ENCODE assay signal across 18 mouse cellular contexts in the genomic region with DNA sequence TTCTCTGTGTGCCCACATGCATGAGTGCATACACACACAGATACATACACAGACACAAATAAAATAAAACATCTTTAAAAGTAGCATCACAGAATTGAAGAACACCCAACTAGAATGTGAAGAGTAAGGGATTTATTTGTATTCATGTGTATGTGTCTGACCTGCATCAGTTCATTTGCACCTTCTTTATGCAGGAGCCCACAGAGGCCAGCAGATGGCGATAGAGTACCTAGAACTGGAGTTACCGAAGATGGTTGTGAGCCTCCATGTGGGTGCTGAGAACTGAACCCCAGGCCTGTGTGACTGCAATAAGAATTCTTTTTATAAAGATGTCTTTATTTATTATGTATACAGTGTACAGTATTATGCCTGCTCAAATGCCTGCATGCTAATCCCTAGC. TPM values are rescaled to one million over a fixed set of nuclear protein-coding genes. Genes with fewer than 3 reads are reported as not detected.
A peak's percentile ranks its signal among the peaks of the same experiment; 100 is the strongest.
DNase-seq lines count a peak whose midpoint lies in the region; ATAC-seq and TF ChIP-seq lines count a peak whose summit lies in the region.
"Had no signal": no experiment of that assay in that cellular context is flagged by ENCODE, and none has a peak within 500 bp of the region (broad histone marks: within the 10 kb centered on the region; RNA-seq: fewer than 3 reads in every experiment).

No protein-coding gene starts in this region.

- H3K27ac ChIP-seq in liver, postnatal 0 days (ENCODE audit: low read depth) = no peak overlapping the region
- no peak overlapping the region for H3K27ac ChIP-seq in hindbrain, embryonic 11.5 days (ENCODE audit: low read depth, low read length)
- H3K27ac ChIP-seq: forebrain, embryonic 10.5 days; kidney, postnatal 0 days; liver, embryonic 13.5 days; midbrain, embryonic 12.5 days had no signal

- H3K4me2 ChIP-seq in liver, postnatal 0 days (ENCODE audit: low read depth, low read length) = no peak overlapping the region
- no peak overlapping the region for H3K4me2 ChIP-seq in hindbrain, embryonic 11.5 days (replicated peaks; ENCODE audit: low read depth, low read length)
- H3K4me2 ChIP-seq: heart, embryonic 12.5 days; liver, embryonic 13.5 days; midbrain, embryonic 12.5 days had no signal

- no peaks in the 10 kb centered on the region for H3K27me3 ChIP-seq in liver, postnatal 0 days (ENCODE audit: insufficient read depth, low read length)
- H3K27me3 ChIP-seq in hindbrain, embryonic 11.5 days (ENCODE audit: control insufficient read depth, insufficient read depth, low read length) = no peaks in the 10 kb centered on the region
- H3K27me3 ChIP-seq: heart, embryonic 12.5 days; liver, embryonic 13.5 days; midbrain, embryonic 12.5 days had no signal

- TF ChIP-seq CTCF in liver, postnatal 0 days (IDR thresholded peaks at IDR 0.05; ENCODE audit: low read depth) = peak; percentile 40

- H3K4me1 ChIP-seq in liver, postnatal 0 days (ENCODE audit: insufficient read depth) = no peaks in the 10 kb centered on the region
- no peaks in the 10 kb centered on the region for H3K4me1 ChIP-seq in hindbrain, embryonic 11.5 days (replicated peaks; ENCODE audit: control insufficient read depth, insufficient read depth, low read length)
- H3K4me1 ChIP-seq: forebrain, embryonic 10.5 days; heart, embryonic 12.5 days; liver, embryonic 13.5 days; midbrain, embryonic 12.5 days had no signal

- H3K4me3 ChIP-seq in liver, postnatal 0 days (ENCODE audit: low read depth, low read length) = no peak overlapping the region
- no peak overlapping the region for H3K4me3 ChIP-seq in hindbrain, embryonic 11.5 days (ENCODE audit: low read depth, low read length)
- H3K4me3 ChIP-seq: forebrain, embryonic 10.5 days; heart, embryonic 12.5 days; liver, embryonic 13.5 days; midbrain, embryonic 12.5 days; myocyte had no signal

- TF ChIP-seq EP300 in liver, postnatal 0 days (IDR thresholded peaks at IDR 0.05; ENCODE audit: low read depth) = no peak

- DNase-seq in liver, postnatal 0 days = no peak
- DNase-seq in liver = no peak
- DNase-seq in ES-CJ7 (ENCODE audit: low read depth, low spot score) = peak; percentile 77
- peak; percentile 24 for DNase-seq in WW6 (ENCODE audit: low read depth, low spot score)
- peak; percentile 14 for DNase-seq in retina, postnatal 1 day
- DNase-seq in heart, adult 11 months = no peak
- DNase-seq in hindbrain, embryonic 11.5 days (ENCODE audit: low spot score) = no peak
- DNase-seq: cerebellum, adult 11 months; gastrocnemius, postnatal 36 days; heart, postnatal 4 days; liver, embryonic 13.5 days; lung, postnatal 10 days; thymus, adult 18-20 months had no signal

- 84% methylated on average over 2 of the region's 2 CpGs for WGBS in liver, postnatal 0 days (ENCODE audit: insufficient replicate concordance)
- WGBS in hindbrain, embryonic 11.5 days = 82% methylated on average over 2 of the region's 2 CpGs

- H3K9ac ChIP-seq in liver, postnatal 0 days (replicated peaks) = no peak overlapping the region
- H3K9ac ChIP-seq in hindbrain, embryonic 11.5 days (ENCODE audit: low read depth, low read length) = no peak overlapping the region
- H3K9ac ChIP-seq: heart, embryonic 12.5 days; liver, embryonic 13.5 days; midbrain, embryonic 12.5 days had no signal

- H3K36me3 ChIP-seq in liver, postnatal 0 days (replicated peaks; ENCODE audit: insufficient read depth, low read length) = no peaks in the 10 kb centered on the region
- no peaks in the 10 kb centered on the region for H3K36me3 ChIP-seq in hindbrain, embryonic 11.5 days (ENCODE audit: control insufficient read depth, insufficient read depth, low read length)
- H3K36me3 ChIP-seq: forebrain, embryonic 10.5 days; heart, embryonic 12.5 days; liver, embryonic 13.5 days; midbrain, embryonic 12.5 days had no signal

- peaks cover 12% of the 10 kb centered on the region for H3K9me3 ChIP-seq in liver, postnatal 0 days (ENCODE audit: low read length)
- no peaks in the 10 kb centered on the region for H3K9me3 ChIP-seq in hindbrain, embryonic 11.5 days (ENCODE audit: control insufficient read depth, low read length)

- ATAC-seq in liver, postnatal 0 days = no peak
- no peak for ATAC-seq in hindbrain, embryonic 11.5 days (ENCODE audit: low FRiP score)

RNA-seq across cellular contexts. Expression of a gene that starts 12.0 kb away (rescaled TPM):
- 10.1 and 10.7 TPM in 2 replicates for polyA plus RNA-seq in liver, postnatal 0 days (2015; fragmentation: Nextera tagmentation; extraction: Ambion mirVana)
- 34.6 and 40.6 TPM in 2 replicates for polyA plus RNA-seq in hindbrain, embryonic 11.5 days (2014; fragmentation: Nextera tagmentation; extraction: Ambion mirVana)

RNA-seq across cellular contexts. Expression of a gene that starts 31.7 kb away (rescaled TPM):
- polyA plus RNA-seq in liver, postnatal 0 days (2015; fragmentation: Nextera tagmentation; extraction: Ambion mirVana) = 5.8 and 6.3 TPM in 2 replicates
- 40.8 and 50.2 TPM in 2 replicates for polyA plus RNA-seq in hindbrain, embryonic 11.5 days (2014; fragmentation: Nextera tagmentation; extraction: Ambion mirVana)

Comparison
In these comparisons a context has a peak if more than half of its experiments do, and no peak if none do; other contexts are left out.
1. DNase-seq: peak in ES-CJ7 (single experiment), WW6 (single experiment) and retina, postnatal 1 day (single experiment); none in liver, postnatal 0 days (single experiment), liver (single experiment), heart, adult 11 months (single experiment) and hindbrain, embryonic 11.5 days (single experiment).